Mouse (Mus musculus) neural tube, embryonic 15.5 days (tissue): ENCODE data around the gene Bcap29. TPM values are rescaled to one million over a fixed set of nuclear protein-coding genes. Genes with fewer than 3 reads are reported as not detected.
"Not testable (repeated sequence)": the region's sequence is repeated elsewhere in the genome, so short reads cannot be mapped to it uniquely, and the experiment has no call there.

Source experiments
- ATAC-seq: fragments of 200-750 bp; cut with Nextera tagmentation; 2 replicates; pipeline ENCODE4 v1.8.0; 2017; ENCODE audit warnings: mild to moderate bottlenecking, moderate TSS enrichment, moderate library complexity; ENCODE audit not compliant: low FRiP score
- H3K27ac ChIP-seq: fragments of 300-500 bp; sonication (generic); replicated peaks from 2 replicates; pipeline ENCODE4 v1.5.1; 2015; ENCODE audit warnings: mild to moderate bottlenecking, inconsistent platforms
- H3K27me3 ChIP-seq: fragments of 300-500 bp; sonication (generic); replicated peaks from 2 replicates; pipeline ENCODE4 v1.6.1; 2015; ENCODE audit warnings: inconsistent platforms
- H3K36me3 ChIP-seq: fragments of 300-500 bp; sonication (generic); 2 replicates; pipeline ENCODE4 v1.6.1; 2015; ENCODE audit warnings: inconsistent platforms
- H3K4me1 ChIP-seq: fragments of 300-500 bp; sonication (generic); 2 replicates; pipeline ENCODE4 v1.6.1; 2015; ENCODE audit warnings: inconsistent platforms
- H3K4me2 ChIP-seq: fragments of 300-500 bp; sonication (generic); 2 replicates; pipeline ENCODE4 v1.6.1; 2015; ENCODE audit warnings: inconsistent platforms, mild to moderate bottlenecking, moderate library complexity
- H3K4me3 ChIP-seq: fragments of 300-500 bp; sonication (generic); replicated peaks from 2 replicates; pipeline ENCODE4 v1.5.1; 2015; ENCODE audit warnings: mild to moderate bottlenecking, inconsistent platforms
- H3K9ac ChIP-seq: fragments of 300-500 bp; sonication (generic); replicated peaks from 2 replicates; pipeline ENCODE4 v1.6.1; 2015; ENCODE audit warnings: mild to moderate bottlenecking, inconsistent platforms
- H3K9me3 ChIP-seq: fragments of 300-500 bp; sonication (generic); replicated peaks from 2 replicates; pipeline ENCODE4 v1.6.1; 2016; ENCODE audit warnings: inconsistent platforms
- WGBS: fragments of 180-500 bp; shearing (Covaris S2); methylation state at CpG from one replicate; pipeline ENCODE4 v1.1.7; 2015; ENCODE audit warnings: mixed read lengths; 5-methylcytosine and 5-hydroxymethylcytosine counted together
- polyA plus RNA-seq: library from polyadenylated mRNA; unstranded; fragments of >200 nt; fragmentation: Nextera tagmentation; extraction: Ambion mirVana; gene quantifications from 2 replicates; pipeline ENCODE4 v1.2.1, GENCODE M21; 2015

The Bcap29 gene
- polyA plus RNA-seq, result 31.4 and 35.9 TPM in 2 replicates

DNA sequence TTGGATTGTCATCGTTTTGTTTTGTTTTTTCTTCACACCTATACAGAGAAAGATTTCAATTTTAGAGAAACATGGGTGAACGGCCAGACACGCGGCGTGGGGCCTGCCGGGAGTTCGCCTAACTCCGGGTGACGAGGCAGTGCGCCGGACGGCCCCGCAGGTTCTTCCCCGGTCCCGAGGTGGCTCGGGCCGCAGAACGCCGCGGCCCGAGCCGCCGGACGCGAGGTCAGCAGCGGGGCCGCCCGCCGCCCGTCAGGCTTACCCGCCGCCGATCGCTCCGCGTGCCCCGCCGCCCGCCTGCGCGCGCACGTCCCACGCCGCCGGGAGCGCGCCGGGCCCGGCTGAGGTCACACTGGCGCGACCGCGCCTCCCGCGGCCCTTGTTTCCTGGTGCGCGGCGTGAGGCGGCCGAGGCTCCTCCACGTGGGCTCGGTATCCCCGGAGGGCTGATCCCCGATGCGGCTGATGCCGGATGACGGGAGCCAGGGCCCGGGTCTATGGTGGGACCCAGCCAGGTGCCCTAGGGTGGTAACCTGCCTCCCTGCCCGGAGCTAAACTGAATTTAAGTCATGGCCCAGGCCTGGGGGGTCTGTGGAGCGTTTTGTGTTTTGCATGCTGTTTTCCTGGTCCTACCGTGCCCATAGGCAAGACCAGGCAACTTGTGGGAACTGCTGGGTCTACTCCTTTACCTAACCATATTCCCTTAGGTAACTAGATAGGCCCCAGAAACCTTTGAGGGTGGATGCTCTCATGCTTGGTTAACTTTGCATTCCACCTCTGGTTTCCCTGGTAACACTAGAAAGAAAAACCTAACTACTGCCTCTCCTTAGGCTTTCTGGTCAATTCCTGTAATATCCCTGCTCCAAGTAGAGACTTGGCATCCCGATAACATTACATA lies at the start of gene Bcap29:
Gene Bcap29 (minus strand): TSS at position 316 of the 897 bp plus-strand sequence.
- no peaks in the 10 kb centered on the region for H3K27me3 ChIP-seq
- peak; percentile 92 for ATAC-seq
- H3K27ac ChIP-seq, result peak within 1 kb of the TSS; percentile 79
- peaks cover 15% of the 10 kb centered on the region for H3K4me1 ChIP-seq
- no peaks in the 10 kb centered on the region for H3K9me3 ChIP-seq
- 2% methylated on average over 51 of the region's 73 CpGs for WGBS
- H3K36me3 ChIP-seq, result no peaks in the 10 kb centered on the region
- peak within 1 kb of the TSS; percentile 86 for H3K4me2 ChIP-seq
- H3K9ac ChIP-seq, result peak within 1 kb of the TSS; percentile 73
- peak within 1 kb of the TSS; percentile 51 for H3K4me3 ChIP-seq

DNA sequence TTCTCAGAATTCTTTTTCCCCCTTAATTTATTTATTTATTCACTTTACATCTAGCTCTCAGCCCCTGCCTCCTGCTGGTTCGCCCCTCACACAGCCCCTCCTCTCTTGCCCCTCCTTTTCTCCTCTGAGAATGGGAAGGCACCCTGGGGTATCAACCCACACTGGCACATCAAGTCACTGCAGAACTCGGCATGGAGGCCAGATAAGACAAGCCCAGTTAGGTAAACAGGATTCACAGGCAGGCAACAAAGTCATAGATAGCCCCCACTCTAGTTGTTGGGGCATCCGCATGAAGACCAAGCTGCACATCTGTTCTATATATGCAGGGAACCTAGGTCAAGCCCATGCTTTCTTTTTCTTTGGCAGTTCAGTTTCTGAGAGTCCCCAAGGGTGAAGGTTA lies 32.7 kb upstream of the Bcap29 start:
- H3K27ac ChIP-seq, result no peak overlapping the region
- no peaks in the 10 kb centered on the region for H3K4me1 ChIP-seq
- 61% methylated on average over 3 of the region's 3 CpGs for WGBS
- H3K9me3 ChIP-seq, result no peaks in the 10 kb centered on the region
- ATAC-seq, result no peak
- no peak overlapping the region for H3K9ac ChIP-seq
- H3K36me3 ChIP-seq, result peaks cover 27% of the 10 kb centered on the region
- H3K4me2 ChIP-seq, result no peak overlapping the region
- no peaks in the 10 kb centered on the region for H3K27me3 ChIP-seq
- H3K4me3 ChIP-seq, result no peak overlapping the region

DNA sequence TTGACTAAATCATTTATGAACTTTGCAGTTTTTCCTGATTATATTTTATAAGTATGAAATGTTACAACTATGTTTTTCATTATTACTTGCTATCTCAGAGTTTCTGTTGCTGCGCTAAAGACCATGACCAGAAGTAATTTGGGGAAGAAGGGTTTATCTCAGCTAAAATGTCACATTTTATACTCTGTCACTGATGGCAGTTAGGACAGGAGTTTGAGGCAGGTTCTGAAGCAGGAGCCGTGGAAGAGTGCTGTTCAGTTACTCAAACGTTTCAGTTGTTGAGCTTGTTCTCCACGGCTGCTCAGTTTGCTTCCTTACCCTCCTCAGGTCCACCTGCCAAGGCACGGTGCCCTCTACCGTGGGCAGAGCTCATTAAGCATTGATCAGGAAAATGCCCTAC lies 31.5 kb upstream of the Bcap29 start:
- Histone ChIP-seq H3K9me3 (no peaks in the 10 kb centered on the region), H3K4me1 (no peaks in the 10 kb centered on the region), H3K27me3 (no peaks in the 10 kb centered on the region), H3K4me3 (no peak overlapping the region), H3K36me3 (peaks cover 27% of the 10 kb centered on the region), H3K4me2 (no peak overlapping the region), H3K27ac (no peak overlapping the region), H3K9ac (no peak overlapping the region)
- no peak for ATAC-seq
- WGBS, result 71% methylated on average over 6 of the region's 6 CpGs

DNA sequence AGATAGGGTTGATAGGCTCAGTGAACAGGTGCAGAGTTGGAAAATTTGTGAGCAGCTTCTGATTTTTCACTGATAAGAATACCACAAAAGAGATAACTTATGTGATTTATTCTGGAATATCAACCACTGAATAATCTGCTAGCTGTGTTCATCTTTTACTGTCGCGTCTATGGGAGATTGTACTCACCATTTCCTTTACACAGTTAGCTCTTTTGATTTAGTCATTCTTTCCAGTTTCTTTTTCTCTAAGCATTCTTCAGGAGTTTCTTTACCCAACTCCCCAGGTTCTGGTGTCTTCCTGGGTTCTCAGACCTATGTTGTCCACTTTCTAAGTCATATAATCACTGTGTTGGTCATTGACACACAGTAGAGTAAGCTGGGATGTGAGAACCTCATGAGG lies 22.4 kb upstream of the Bcap29 start:
- Histone ChIP-seq H3K4me1 (peaks cover 11% of the 10 kb centered on the region), H3K4me3 (no peak overlapping the region), H3K4me2 (no peak overlapping the region), H3K9me3 (no peaks in the 10 kb centered on the region), H3K27me3 (no peaks in the 10 kb centered on the region), H3K36me3 (no peaks in the 10 kb centered on the region), H3K27ac (no peak overlapping the region), H3K9ac (no peak overlapping the region)
- no peak for ATAC-seq
- 97% methylated on average over 2 of the region's 2 CpGs for WGBS

DNA sequence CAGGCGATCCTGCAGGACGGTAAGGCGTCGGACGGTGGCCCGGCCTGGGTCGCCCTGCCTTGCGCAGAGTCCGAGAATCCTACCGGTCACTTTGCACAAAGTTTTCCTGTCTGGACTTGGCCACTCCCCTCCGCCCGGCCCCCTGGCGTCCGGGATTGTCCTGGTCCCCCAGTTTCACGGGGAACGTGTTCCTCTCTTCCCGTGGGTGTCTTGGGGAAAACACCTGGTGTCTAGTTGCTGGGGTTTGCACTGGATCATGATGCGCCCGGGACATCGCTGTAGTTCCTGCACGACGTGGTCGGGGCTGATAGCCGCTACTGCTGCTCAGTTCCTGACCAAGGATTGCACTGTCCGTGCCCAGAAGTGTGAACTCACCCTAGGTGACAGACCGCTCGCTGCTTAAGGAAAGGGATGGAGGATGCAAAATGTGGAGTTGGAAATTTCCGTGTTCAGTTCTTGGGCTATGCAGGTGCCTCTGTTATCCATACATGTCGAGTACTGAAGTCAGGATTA lies 20.6 kb upstream of the Bcap29 start:
- under 1% methylated on average over 29 of the region's 29 CpGs for WGBS
- peak overlapping the region; percentile 92 for H3K4me3 ChIP-seq
- peak; percentile 84 for ATAC-seq

DNA sequence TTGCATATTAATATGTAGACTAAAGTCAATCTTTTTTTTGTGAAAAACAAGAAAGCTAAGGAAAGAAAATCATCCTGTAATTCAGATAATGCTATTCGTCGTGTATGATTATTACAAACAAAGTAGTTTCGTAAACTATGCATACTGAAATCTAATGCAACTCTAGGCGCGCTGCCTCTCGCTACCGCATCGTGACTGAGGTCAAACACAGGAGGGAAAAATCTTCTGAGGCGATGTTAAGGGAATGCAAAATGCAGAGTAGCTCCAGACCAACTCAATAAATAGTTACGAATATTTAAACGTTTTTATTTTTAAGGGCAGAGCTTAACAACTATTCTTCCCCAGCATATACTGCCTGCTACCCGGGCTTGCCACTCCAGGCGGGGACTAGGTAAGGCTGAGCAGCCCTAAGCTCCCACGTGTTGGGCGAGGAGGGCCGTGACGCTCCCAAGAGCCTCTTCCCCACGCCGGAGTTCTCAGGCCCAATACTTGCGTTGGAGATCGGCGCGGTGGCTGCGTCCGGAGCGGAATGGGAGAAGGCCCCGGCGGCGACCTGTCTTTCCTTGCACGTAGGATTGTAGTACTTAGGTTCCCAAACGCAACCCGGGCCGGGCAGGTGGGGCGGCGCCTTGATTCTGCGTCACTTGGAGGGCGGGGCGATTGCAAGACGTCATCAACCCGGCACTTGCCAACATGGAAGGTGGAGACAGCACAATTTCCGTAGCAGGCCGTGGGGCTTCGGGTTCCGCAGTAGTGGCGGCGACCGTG lies 19.9 kb upstream of the Bcap29 start, which contains the start of the genes Dus4l and Cog5:
Gene Dus4l (minus strand): TSS at position 630 of the 768 bp plus-strand sequence.
Gene Cog5 (plus strand): TSS at position 673 of the 768 bp plus-strand sequence.
- WGBS, result under 1% methylated on average over 47 of the region's 47 CpGs
- peak; percentile 99 for ATAC-seq
- Histone ChIP-seq H3K4me2 (peak within 1 kb of the TSS; percentile 75), H3K27ac (peak within 1 kb of the TSS; percentile 89), H3K4me3 (peak within 1 kb of the TSS; percentile 92), H3K27me3 (no peaks in the 10 kb centered on the region), H3K36me3 (0 out of 2 replicates have a peak, but pooled peaks cover 2% of the 10 kb centered on the region), H3K9ac (peak within 1 kb of the TSS; percentile 80), H3K4me1 (peaks cover 11% of the 10 kb centered on the region), H3K9me3 (no peaks in the 10 kb centered on the region)

More for the DNA sequence above, 20.6 kb upstream of the Bcap29 start:
- Histone ChIP-seq H3K9ac (peak overlapping the region; percentile 80), H3K27me3 (no peaks in the 10 kb centered on the region), H3K4me2 (peak overlapping the region; percentile 75), H3K27ac (peak overlapping the region; percentile 89), H3K36me3 (no peaks in the 10 kb centered on the region), H3K4me1 (peaks cover 11% of the 10 kb centered on the region), H3K9me3 (no peaks in the 10 kb centered on the region)

DNA sequence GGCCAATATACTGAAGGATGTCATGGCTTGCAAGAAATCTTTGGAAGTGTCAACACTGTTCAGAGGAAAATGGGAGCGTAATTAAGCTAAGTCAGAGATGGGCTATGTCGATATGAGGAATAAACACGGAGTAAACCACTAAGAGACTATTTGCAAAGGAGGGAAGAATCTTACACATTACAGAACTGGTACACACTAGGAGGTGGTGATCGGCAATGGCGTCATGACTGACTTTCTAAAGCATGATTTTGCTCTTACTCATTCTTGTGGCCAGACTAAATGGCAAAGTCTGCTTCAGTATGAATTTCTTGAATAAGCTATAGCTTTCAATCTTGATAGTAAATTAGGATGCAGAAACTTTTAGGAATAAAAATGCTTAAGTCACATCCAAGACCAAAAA lies 19.2 kb upstream of the Bcap29 start:
- ATAC-seq, result no peak
- no peak overlapping the region for H3K4me3 ChIP-seq
- peak overlapping the region; percentile 75; the same call in 1 of the 2 replicates for H3K4me2 ChIP-seq

DNA sequence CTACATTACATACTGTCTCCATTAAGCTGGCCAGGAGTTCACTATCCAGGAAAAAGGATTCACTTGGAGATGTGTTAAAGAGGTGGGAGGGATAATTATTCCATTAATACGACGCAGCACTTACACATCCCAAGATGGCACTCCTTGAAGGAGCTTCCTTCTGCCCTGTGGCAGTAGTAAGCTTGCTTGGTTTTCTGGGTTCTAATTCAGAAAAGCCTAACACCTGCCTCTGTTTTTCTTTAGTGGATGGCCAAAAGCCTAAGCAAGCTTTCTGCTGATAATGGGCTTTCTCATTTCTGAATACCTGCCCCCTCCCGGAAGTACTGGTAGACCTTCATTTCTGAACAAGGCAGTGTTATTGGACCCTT lies 766 bp upstream of the Bcap29 start:
- Histone ChIP-seq H3K4me1 (peaks cover 15% of the 10 kb centered on the region), H3K27me3 (no peaks in the 10 kb centered on the region), H3K4me3 (no peak overlapping the region), H3K9me3 (no peaks in the 10 kb centered on the region), H3K27ac (no peak overlapping the region; the same call in 1 of the 2 replicates), H3K36me3 (no peaks in the 10 kb centered on the region), H3K4me2 (peak overlapping the region; percentile 86), H3K9ac (no peak overlapping the region)
- 77% methylated on average over 3 of the region's 3 CpGs for WGBS
- ATAC-seq, result no peak

More for the DNA sequence above, 19.2 kb upstream of the Bcap29 start:
- Histone ChIP-seq H3K27me3 (no peaks in the 10 kb centered on the region), H3K9ac (no peak overlapping the region), H3K27ac (no peak overlapping the region), H3K4me1 (peaks cover 11% of the 10 kb centered on the region), H3K9me3 (no peaks in the 10 kb centered on the region), H3K36me3 (0 out of 2 replicates have a peak, but pooled peaks cover 3% of the 10 kb centered on the region)
- 79% methylated on average over 5 of the region's 5 CpGs for WGBS

DNA sequence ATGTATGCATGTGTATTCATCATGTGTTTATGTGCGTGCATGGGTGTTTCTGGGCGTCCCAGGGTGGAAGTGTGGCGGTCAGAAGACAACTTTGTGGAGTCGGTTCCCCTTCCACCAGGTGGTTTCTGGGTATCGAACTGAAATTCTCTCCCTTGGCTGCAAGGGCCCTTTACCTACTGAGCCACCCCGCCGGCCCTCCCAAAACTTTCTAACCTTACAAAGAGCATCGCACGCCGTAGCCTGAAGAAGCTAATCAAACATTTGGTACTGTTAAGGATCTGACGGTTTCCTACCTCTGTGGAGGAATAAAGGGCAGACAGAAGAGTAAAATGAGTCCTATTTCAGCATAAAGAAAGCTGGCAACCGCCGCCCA lies 502 bp downstream of the Bcap29 start:
- Histone ChIP-seq H3K9me3 (no peaks in the 10 kb centered on the region), H3K27me3 (no peaks in the 10 kb centered on the region), H3K4me1 (peaks cover 15% of the 10 kb centered on the region), H3K4me3 (peak overlapping the region; percentile 51), H3K36me3 (no peaks in the 10 kb centered on the region), H3K27ac (peak overlapping the region; percentile 79; the same call in 1 of the 2 replicates), H3K9ac (peak overlapping the region; percentile 73), H3K4me2 (peak overlapping the region; percentile 86)
- ATAC-seq, result peak; percentile 65
- 7% methylated on average over 13 of the region's 13 CpGs for WGBS

DNA sequence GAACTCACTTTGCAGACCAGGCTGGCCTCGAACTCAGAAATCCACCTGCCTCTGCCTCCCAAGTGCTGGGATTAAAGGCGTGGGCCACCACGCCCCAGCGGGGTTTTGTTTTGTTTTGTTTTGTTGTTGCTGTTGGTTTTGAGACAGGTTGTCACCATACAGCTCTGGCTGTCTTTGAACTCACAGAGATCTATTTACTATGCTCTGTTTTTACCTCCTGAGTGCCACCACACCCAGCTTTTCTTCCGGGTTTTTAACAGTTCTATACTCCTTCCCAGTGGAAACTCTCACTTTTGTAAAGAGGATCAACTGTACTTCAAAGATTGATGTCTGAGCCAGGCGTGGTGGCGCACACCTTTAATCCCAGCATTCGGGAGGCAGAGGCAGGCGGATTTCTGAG lies 6.1 kb downstream of the Bcap29 start:
- not testable (repeated sequence) for ATAC-seq

DNA sequence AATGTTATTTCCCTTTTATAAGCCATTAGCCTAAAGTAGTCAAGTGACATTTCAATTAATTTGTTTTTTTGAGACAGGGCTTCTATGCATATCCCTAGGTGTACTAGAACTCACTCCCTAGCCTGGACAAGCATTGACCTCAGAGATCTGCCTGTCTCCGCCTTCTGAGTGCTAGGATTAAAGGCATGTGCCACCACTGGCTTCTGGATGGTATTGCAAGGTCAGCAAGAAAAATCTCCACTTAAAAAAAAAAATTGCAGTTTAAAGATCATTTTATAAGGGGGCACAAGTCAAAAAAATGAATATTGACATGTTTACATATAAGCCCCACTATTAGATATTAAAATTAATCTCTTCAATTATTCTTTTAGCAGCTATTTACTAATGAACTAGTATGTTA lies 9.4 kb downstream of the Bcap29 start:
- no peaks in the 10 kb centered on the region for H3K27me3 ChIP-seq
- no peak overlapping the region for H3K4me2 ChIP-seq
- 91% methylated on average over 1 of the region's 1 CpGs for WGBS
- no peaks in the 10 kb centered on the region for H3K4me1 ChIP-seq
- no peaks in the 10 kb centered on the region for H3K9me3 ChIP-seq
- H3K9ac ChIP-seq, result no peak overlapping the region
- H3K36me3 ChIP-seq, result peaks cover 8% of the 10 kb centered on the region; the same call in 1 of the 2 replicates
- H3K4me3 ChIP-seq, result no peak overlapping the region
- no peak overlapping the region for H3K27ac ChIP-seq
- no peak for ATAC-seq

More for the DNA sequence above, 6.1 kb downstream of the Bcap29 start:
- not testable (repeated sequence) for H3K36me3 ChIP-seq, H3K4me1 ChIP-seq, H3K4me2 ChIP-seq, H3K9ac ChIP-seq, H3K27ac ChIP-seq, H3K9me3 ChIP-seq, H3K27me3 ChIP-seq, H3K4me3 ChIP-seq
- 94% methylated on average over 9 of the region's 9 CpGs for WGBS
